Mouse (Mus musculus) hindbrain, embryonic 11.5 days (tissue): ENCODE results near the gene Vipr1. TPM values are rescaled to one million over a fixed set of nuclear protein-coding genes. Genes with fewer than 3 reads are reported as not detected.

Source experiments
- ATAC-seq: fragments of 200-750 bp; cut with Nextera tagmentation; 2 replicates; pipeline ENCODE4 v1.8.0; 2017; ENCODE audit warnings: mild to moderate bottlenecking, moderate TSS enrichment, moderate library complexity; ENCODE audit not compliant: low FRiP score
- DNase-seq: peaks from one replicate; pipeline ENCODE4 v3.0.0-alpha.2; 2015; ENCODE audit warnings: low spot score
- H3K27ac ChIP-seq: fragments of 300-500 bp; sonication (generic); 2 replicates; pipeline ENCODE4 v1.5.1; 2014; ENCODE audit warnings: mild to moderate bottlenecking, low read depth, low read length
- H3K27me3 ChIP-seq: fragments of 300-500 bp; sonication (generic); 2 replicates; pipeline ENCODE4 v1.6.1; 2014; ENCODE audit warnings: mild to moderate bottlenecking, low read length, moderate library complexity, mixed read lengths; ENCODE audit not compliant: control insufficient read depth, insufficient read depth
- H3K36me3 ChIP-seq: fragments of 300-500 bp; sonication (generic); 2 replicates; pipeline ENCODE4 v1.6.1; 2014; ENCODE audit warnings: mild to moderate bottlenecking, low read length, moderate library complexity, mixed read lengths; ENCODE audit not compliant: control insufficient read depth, insufficient read depth
- H3K4me1 ChIP-seq: fragments of 300-500 bp; sonication (generic); replicated peaks from 2 replicates; pipeline ENCODE4 v1.6.1; 2014; ENCODE audit warnings: low read length, mixed read lengths; ENCODE audit not compliant: control insufficient read depth, insufficient read depth
- H3K4me2 ChIP-seq: fragments of 300-500 bp; sonication (generic); replicated peaks from 2 replicates; pipeline ENCODE4 v1.6.1; 2014; ENCODE audit warnings: mild to moderate bottlenecking, low read depth, low read length
- H3K4me3 ChIP-seq: fragments of 300-500 bp; sonication (generic); 2 replicates; pipeline ENCODE4 v1.5.1; 2014; ENCODE audit warnings: low read depth, low read length
- H3K9ac ChIP-seq: fragments of 300-500 bp; sonication (generic); 2 replicates; pipeline ENCODE4 v1.6.1; 2014; ENCODE audit warnings: low read depth, low read length
- H3K9me3 ChIP-seq: fragments of 300-500 bp; sonication (generic); 2 replicates; pipeline ENCODE4 v1.6.1; 2016; ENCODE audit warnings: low read length; ENCODE audit not compliant: control insufficient read depth
- WGBS: fragments of 180-500 bp; shearing (Covaris S2); extraction: QIAGEN DNeasy Blood & Tissue Kit; methylation state at CpG from one replicate; pipeline ENCODE4 v1.1.7; 2014; 5-methylcytosine and 5-hydroxymethylcytosine counted together
- polyA plus RNA-seq: library from polyadenylated mRNA; unstranded; fragments of >200 nt; fragmentation: Nextera tagmentation; extraction: Ambion mirVana; gene quantifications from 2 replicates; pipeline ENCODE4 v1.2.1, GENCODE M21; 2014

Gene Vipr1
- polyA plus RNA-seq, 1 experiment from 2014 or later = 0.57 TPM

- no peak for DNase-seq
- no peak overlapping the region for H3K4me2 ChIP-seq
- no peaks in the 10 kb centered on the region for H3K4me1 ChIP-seq
- 95% methylated on average over 2 of the region's 2 CpGs for WGBS
- ATAC-seq = no peak
- H3K27me3 ChIP-seq = no peaks in the 10 kb centered on the region
- H3K4me3 ChIP-seq = no peak overlapping the region
- no peak overlapping the region for H3K27ac ChIP-seq
- H3K36me3 ChIP-seq = no peaks in the 10 kb centered on the region
- no peaks in the 10 kb centered on the region for H3K9me3 ChIP-seq
- no peak overlapping the region for H3K9ac ChIP-seq
Observed at GRCm38 (mm10) chr9:121602381-121602780, 40.1 kb upstream of the Vipr1 start.

GRCm38 (mm10) chr9:121605414-121606278, 36.9 kb upstream of the Vipr1 start:
- Histone ChIP-seq H3K9ac (no peak overlapping the region), H3K27me3 (no peaks in the 10 kb centered on the region), H3K4me2 (no peak overlapping the region), H3K27ac (no peak overlapping the region), H3K4me3 (no peak overlapping the region), H3K4me1 (no peaks in the 10 kb centered on the region), H3K36me3 (no peaks in the 10 kb centered on the region), H3K9me3 (no peaks in the 10 kb centered on the region)
- peak; percentile 90 for DNase-seq
- 62% methylated on average over 12 of the region's 12 CpGs for whole genome bisulfite sequencing
- peak; percentile 78 for ATAC-seq

GRCm38 (mm10) chr9:121606498-121607096, 35.9 kb upstream of the Vipr1 start:
- H3K4me2 ChIP-seq = no peak overlapping the region
- no peaks in the 10 kb centered on the region for H3K9me3 ChIP-seq
- no peaks in the 10 kb centered on the region for H3K4me1 ChIP-seq
- no peak overlapping the region for H3K9ac ChIP-seq
- H3K27ac ChIP-seq = no peak overlapping the region
- H3K27me3 ChIP-seq = no peaks in the 10 kb centered on the region
- DNase-seq (no peak), ATAC-seq (peak; percentile 27; the same call in 1 of the 2 replicates)
- H3K4me3 ChIP-seq = no peak overlapping the region
- 40% methylated on average over 1 of the region's 1 CpGs for WGBS
- no peaks in the 10 kb centered on the region for H3K36me3 ChIP-seq

GRCm38 (mm10) chr9:121609381-121609780, 33.1 kb upstream of the Vipr1 start:
- 75% methylated on average over 6 of the region's 6 CpGs for WGBS
- no peaks in the 10 kb centered on the region for H3K36me3 ChIP-seq
- H3K9ac ChIP-seq = no peak overlapping the region
- no peak overlapping the region for H3K4me2 ChIP-seq
- no peaks in the 10 kb centered on the region for H3K9me3 ChIP-seq
- no peaks in the 10 kb centered on the region for H3K4me1 ChIP-seq
- no peaks in the 10 kb centered on the region for H3K27me3 ChIP-seq
- DNase-seq = no peak
- no peak overlapping the region for H3K4me3 ChIP-seq
- H3K27ac ChIP-seq = no peak overlapping the region
- ATAC-seq = no peak

GRCm38 (mm10) chr9:121613192-121613591, 29.3 kb upstream of the Vipr1 start:
- ATAC-seq (no peak), DNase-seq (no peak)
- Histone ChIP-seq H3K4me1 (no peaks in the 10 kb centered on the region), H3K27me3 (no peaks in the 10 kb centered on the region), H3K9ac (no peak overlapping the region), H3K36me3 (no peaks in the 10 kb centered on the region), H3K4me2 (no peak overlapping the region), H3K27ac (no peak overlapping the region), H3K9me3 (no peaks in the 10 kb centered on the region), H3K4me3 (no peak overlapping the region)
- WGBS = 67% methylated on average over 5 of the region's 5 CpGs

- no peaks in the 10 kb centered on the region for H3K4me1 ChIP-seq
- no peaks in the 10 kb centered on the region for H3K27me3 ChIP-seq
- no peak overlapping the region for H3K27ac ChIP-seq
- H3K9ac ChIP-seq = no peak overlapping the region
- no peak overlapping the region for H3K4me3 ChIP-seq
- no peak overlapping the region for H3K4me2 ChIP-seq
- ATAC-seq (no peak), DNase-seq (no peak)
- no peaks in the 10 kb centered on the region for H3K36me3 ChIP-seq
- no peaks in the 10 kb centered on the region for H3K9me3 ChIP-seq
Observed at GRCm38 (mm10) chr9:121614241-121614757, 28.2 kb upstream of the Vipr1 start.

GRCm38 (mm10) chr9:121616471-121616870, 26.0 kb upstream of the Vipr1 start:
- H3K27ac ChIP-seq = no peak overlapping the region
- H3K27me3 ChIP-seq = no peaks in the 10 kb centered on the region
- H3K36me3 ChIP-seq = no peaks in the 10 kb centered on the region
- H3K4me3 ChIP-seq = no peak overlapping the region
- H3K9ac ChIP-seq = no peak overlapping the region
- no peaks in the 10 kb centered on the region for H3K9me3 ChIP-seq
- DNase-seq (peak; percentile 38), ATAC-seq (no peak)
- WGBS = 46% methylated on average over 3 of the region's 3 CpGs
- no peak overlapping the region for H3K4me2 ChIP-seq
- H3K4me1 ChIP-seq = no peaks in the 10 kb centered on the region

- Histone ChIP-seq H3K9ac (no peak overlapping the region), H3K4me1 (no peaks in the 10 kb centered on the region), H3K4me3 (no peak overlapping the region), H3K36me3 (no peaks in the 10 kb centered on the region), H3K27me3 (no peaks in the 10 kb centered on the region), H3K4me2 (no peak overlapping the region), H3K27ac (no peak overlapping the region), H3K9me3 (no peaks in the 10 kb centered on the region)
- DNase-seq = no peak
- ATAC-seq = no peak
- WGBS = 65% methylated on average over 7 of the region's 7 CpGs
Observed at GRCm38 (mm10) chr9:121619441-121619840, 23.1 kb upstream of the Vipr1 start.

- ATAC-seq (no peak), DNase-seq (no peak)
- Histone ChIP-seq H3K27ac (no peak overlapping the region), H3K9me3 (no peaks in the 10 kb centered on the region), H3K27me3 (no peaks in the 10 kb centered on the region), H3K4me2 (no peak overlapping the region), H3K4me1 (no peaks in the 10 kb centered on the region), H3K36me3 (no peaks in the 10 kb centered on the region), H3K9ac (no peak overlapping the region), H3K4me3 (no peak overlapping the region)
- WGBS = 84% methylated on average over 4 of the region's 4 CpGs
Observed at GRCm38 (mm10) chr9:121623235-121623634, 19.3 kb upstream of the Vipr1 start.
